Mouse (Mus musculus): ENCODE results near the gene Cpt1a. TPM values are rescaled to one million over a fixed set of nuclear protein-coding genes. Genes with fewer than 3 reads are reported as not detected.

Gene Cpt1a
- polyA plus RNA-seq, 1 experiment from 2014 or later, result 30.8 TPM

GRCm38 (mm10) chr19:3334550-3334949, 12.4 kb downstream of the Cpt1a start:
- no peaks in the 10 kb centered on the region for H3K36me3 ChIP-seq (ENCODE audit: control insufficient read depth, insufficient read depth, low read length)
- H3K4me3 ChIP-seq (replicated peaks; ENCODE audit: low read length), result no peak overlapping the region
- H3K27ac ChIP-seq (ENCODE audit: low read length), result peak overlapping the region; percentile 64
- peaks cover 4% of the 10 kb centered on the region for H3K4me1 ChIP-seq (ENCODE audit: control insufficient read depth, insufficient read depth, low read length)
- WGBS, result 72% methylated on average over 4 of the region's 4 CpGs
- ATAC-seq (ENCODE audit: insufficient read depth, low FRiP score), result no peak
- H3K9ac ChIP-seq (ENCODE audit: low read length), result no peak overlapping the region
- no peak overlapping the region for H3K4me2 ChIP-seq (ENCODE audit: low read depth, low read length)
- H3K9me3 ChIP-seq (replicated peaks; ENCODE audit: control insufficient read depth, low read length), result no peaks in the 10 kb centered on the region
- no peaks in the 10 kb centered on the region for H3K27me3 ChIP-seq (ENCODE audit: control insufficient read depth, insufficient read depth, low read length)

GRCm38 (mm10) chr19:3335917-3336316, 13.8 kb downstream of the Cpt1a start:
- Histone ChIP-seq H3K9me3 (replicated peaks; ENCODE audit: control insufficient read depth, low read length) (no peaks in the 10 kb centered on the region), H3K9ac (ENCODE audit: low read length) (no peak overlapping the region), H3K27ac (ENCODE audit: low read length) (no peak overlapping the region), H3K4me2 (ENCODE audit: low read depth, low read length) (no peak overlapping the region), H3K27me3 (ENCODE audit: control insufficient read depth, insufficient read depth, low read length) (no peaks in the 10 kb centered on the region), H3K36me3 (ENCODE audit: control insufficient read depth, insufficient read depth, low read length) (no peaks in the 10 kb centered on the region), H3K4me1 (ENCODE audit: control insufficient read depth, insufficient read depth, low read length) (peaks cover 8% of the 10 kb centered on the region), H3K4me3 (replicated peaks; ENCODE audit: low read length) (no peak overlapping the region)
- WGBS, result 57% methylated on average over 1 of the region's 1 CpGs
- peak; percentile 41; the same call in 1 of the 2 replicates for ATAC-seq (ENCODE audit: insufficient read depth, low FRiP score)

- no peaks in the 10 kb centered on the region for H3K36me3 ChIP-seq (ENCODE audit: control insufficient read depth, insufficient read depth, low read length)
- peaks cover 8% of the 10 kb centered on the region for H3K4me1 ChIP-seq (ENCODE audit: control insufficient read depth, insufficient read depth, low read length)
- H3K27ac ChIP-seq (ENCODE audit: low read length), result no peak overlapping the region
- H3K27me3 ChIP-seq (ENCODE audit: control insufficient read depth, insufficient read depth, low read length), result no peaks in the 10 kb centered on the region
- H3K4me3 ChIP-seq (replicated peaks; ENCODE audit: low read length), result no peak overlapping the region
- WGBS, result 68% methylated on average over 8 of the region's 8 CpGs
- H3K9me3 ChIP-seq (replicated peaks; ENCODE audit: control insufficient read depth, low read length), result no peaks in the 10 kb centered on the region
- no peak for ATAC-seq (ENCODE audit: insufficient read depth, low FRiP score)
- no peak overlapping the region for H3K9ac ChIP-seq (ENCODE audit: low read length)
- no peak overlapping the region for H3K4me2 ChIP-seq (ENCODE audit: low read depth, low read length)
Measured at GRCm38 (mm10) chr19:3336485-3337255, 14.5 kb downstream of the Cpt1a start.

- H3K4me2 ChIP-seq (ENCODE audit: low read depth, low read length), result no peak overlapping the region
- no peak for ATAC-seq (ENCODE audit: insufficient read depth, low FRiP score)
- H3K4me3 ChIP-seq (replicated peaks; ENCODE audit: low read length), result no peak overlapping the region
- H3K9ac ChIP-seq (ENCODE audit: low read length), result no peak overlapping the region
- peaks cover 7% of the 10 kb centered on the region; the same call in 1 of the 2 replicates for H3K4me1 ChIP-seq (ENCODE audit: control insufficient read depth, insufficient read depth, low read length)
- no peak overlapping the region for H3K27ac ChIP-seq (ENCODE audit: low read length)
- no peaks in the 10 kb centered on the region for H3K36me3 ChIP-seq (ENCODE audit: control insufficient read depth, insufficient read depth, low read length)
- 79% methylated on average over 8 of the region's 8 CpGs for WGBS
- no peaks in the 10 kb centered on the region for H3K27me3 ChIP-seq (ENCODE audit: control insufficient read depth, insufficient read depth, low read length)
- no peaks in the 10 kb centered on the region for H3K9me3 ChIP-seq (replicated peaks; ENCODE audit: control insufficient read depth, low read length)
Measured at GRCm38 (mm10) chr19:3339187-3339586, 17.1 kb downstream of the Cpt1a start.

- no peaks in the 10 kb centered on the region for H3K27me3 ChIP-seq (ENCODE audit: control insufficient read depth, insufficient read depth, low read length)
- H3K36me3 ChIP-seq (ENCODE audit: control insufficient read depth, insufficient read depth, low read length), result no peaks in the 10 kb centered on the region
- H3K9me3 ChIP-seq (replicated peaks; ENCODE audit: control insufficient read depth, low read length), result no peaks in the 10 kb centered on the region
- no peak for ATAC-seq (ENCODE audit: insufficient read depth, low FRiP score)
- H3K27ac ChIP-seq (ENCODE audit: low read length), result no peak overlapping the region
- H3K4me2 ChIP-seq (ENCODE audit: low read depth, low read length), result no peak overlapping the region
- no peak overlapping the region for H3K4me3 ChIP-seq (replicated peaks; ENCODE audit: low read length)
- WGBS, result 74% methylated on average over 3 of the region's 3 CpGs
- no peak overlapping the region for H3K9ac ChIP-seq (ENCODE audit: low read length)
- H3K4me1 ChIP-seq (ENCODE audit: control insufficient read depth, insufficient read depth, low read length), result 0 out of 2 replicates have a peak, but pooled peaks cover 4% of the 10 kb centered on the region
Measured at GRCm38 (mm10) chr19:3341021-3341420, 18.9 kb downstream of the Cpt1a start.

GRCm38 (mm10) chr19:3343929-3344328, 21.8 kb downstream of the Cpt1a start:
- H3K4me3 ChIP-seq (replicated peaks; ENCODE audit: low read length), result no peak overlapping the region
- H3K4me2 ChIP-seq (ENCODE audit: low read depth, low read length), result no peak overlapping the region
- H3K27ac ChIP-seq (ENCODE audit: low read length), result no peak overlapping the region
- no peak for ATAC-seq (ENCODE audit: insufficient read depth, low FRiP score)
- H3K36me3 ChIP-seq (ENCODE audit: control insufficient read depth, insufficient read depth, low read length), result no peaks in the 10 kb centered on the region
- H3K9ac ChIP-seq (ENCODE audit: low read length), result no peak overlapping the region
- H3K27me3 ChIP-seq (ENCODE audit: control insufficient read depth, insufficient read depth, low read length), result no peaks in the 10 kb centered on the region
- H3K9me3 ChIP-seq (replicated peaks; ENCODE audit: control insufficient read depth, low read length), result no peaks in the 10 kb centered on the region
- WGBS, result 65% methylated on average over 3 of the region's 3 CpGs
- H3K4me1 ChIP-seq (ENCODE audit: control insufficient read depth, insufficient read depth, low read length), result 0 out of 2 replicates have a peak, but pooled peaks cover 4% of the 10 kb centered on the region

- H3K27ac ChIP-seq (ENCODE audit: low read length), result no peak overlapping the region
- H3K4me3 ChIP-seq (replicated peaks; ENCODE audit: low read length), result no peak overlapping the region
- WGBS, result 78% methylated on average over 8 of the region's 8 CpGs
- H3K36me3 ChIP-seq (ENCODE audit: control insufficient read depth, insufficient read depth, low read length), result 0 out of 2 replicates have a peak, but pooled peaks cover 2% of the 10 kb centered on the region
- 0 out of 2 replicates have a peak, but pooled peaks cover 3% of the 10 kb centered on the region for H3K4me1 ChIP-seq (ENCODE audit: control insufficient read depth, insufficient read depth, low read length)
- H3K9ac ChIP-seq (ENCODE audit: low read length), result no peak overlapping the region
- H3K9me3 ChIP-seq (replicated peaks; ENCODE audit: control insufficient read depth, low read length), result no peaks in the 10 kb centered on the region
- no peak overlapping the region for H3K4me2 ChIP-seq (ENCODE audit: low read depth, low read length)
- ATAC-seq (ENCODE audit: insufficient read depth, low FRiP score), result no peak
- H3K27me3 ChIP-seq (ENCODE audit: control insufficient read depth, insufficient read depth, low read length), result no peaks in the 10 kb centered on the region
Measured at GRCm38 (mm10) chr19:3344636-3345544, 22.8 kb downstream of the Cpt1a start.

- Histone ChIP-seq H3K36me3 (ENCODE audit: control insufficient read depth, insufficient read depth, low read length) (0 out of 2 replicates have a peak, but pooled peaks cover 4% of the 10 kb centered on the region), H3K9ac (ENCODE audit: low read length) (no peak overlapping the region), H3K4me3 (replicated peaks; ENCODE audit: low read length) (no peak overlapping the region), H3K4me1 (ENCODE audit: control insufficient read depth, insufficient read depth, low read length) (no peaks in the 10 kb centered on the region), H3K27ac (ENCODE audit: low read length) (no peak overlapping the region), H3K27me3 (ENCODE audit: control insufficient read depth, insufficient read depth, low read length) (no peaks in the 10 kb centered on the region), H3K4me2 (ENCODE audit: low read depth, low read length) (no peak overlapping the region), H3K9me3 (replicated peaks; ENCODE audit: control insufficient read depth, low read length) (no peaks in the 10 kb centered on the region)
- ATAC-seq (ENCODE audit: insufficient read depth, low FRiP score), result no peak
- 95% methylated on average over 1 of the region's 1 CpGs for WGBS
Measured at GRCm38 (mm10) chr19:3347784-3348183, 25.6 kb downstream of the Cpt1a start.

All from stomach, embryonic 16.5 days (tissue).